Mouse (Mus musculus): ENCODE data around the gene Aven. TPM values are rescaled to one million over a fixed set of nuclear protein-coding genes. Genes with fewer than 3 reads are reported as not detected.

Gene Aven
- polyA plus RNA-seq, 1 experiment from 2014 or later: 8.1 TPM

DNA sequence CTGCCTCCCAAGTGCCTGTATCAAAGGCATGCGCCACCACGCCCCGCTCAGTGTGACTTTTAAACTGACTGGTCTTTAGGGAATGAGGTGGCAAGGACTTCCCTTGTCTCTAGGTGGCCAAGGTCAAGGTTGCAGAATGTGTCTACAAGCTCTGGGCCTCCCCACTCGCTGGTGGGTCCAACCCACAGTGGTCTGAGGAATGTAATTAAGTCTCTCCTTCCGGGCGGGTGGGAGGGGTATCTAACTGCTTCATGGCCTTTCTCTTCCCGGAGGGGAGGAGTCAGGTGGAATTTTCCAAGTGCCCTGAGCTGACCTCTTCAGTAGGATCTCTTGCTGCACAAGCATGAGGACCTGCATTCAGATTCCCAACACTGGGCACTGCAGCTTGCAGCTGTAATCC is 5.1 kb downstream of the Aven start:
- WGBS: 68% methylated on average over 7 of the region's 7 CpGs
- no peak overlapping the region for H3K27ac ChIP-seq (replicated peaks)
- H3K36me3 ChIP-seq (replicated peaks): no peaks in the 10 kb centered on the region
- DNase-seq (ENCODE audit: low spot score): no peak
- H3K9me3 ChIP-seq: no peaks in the 10 kb centered on the region
- peaks cover 23% of the 10 kb centered on the region for H3K4me1 ChIP-seq
- no peaks in the 10 kb centered on the region for H3K27me3 ChIP-seq (replicated peaks; ENCODE audit: low read depth, poor library complexity, severe bottlenecking)
- H3K4me3 ChIP-seq: no peak overlapping the region

DNA sequence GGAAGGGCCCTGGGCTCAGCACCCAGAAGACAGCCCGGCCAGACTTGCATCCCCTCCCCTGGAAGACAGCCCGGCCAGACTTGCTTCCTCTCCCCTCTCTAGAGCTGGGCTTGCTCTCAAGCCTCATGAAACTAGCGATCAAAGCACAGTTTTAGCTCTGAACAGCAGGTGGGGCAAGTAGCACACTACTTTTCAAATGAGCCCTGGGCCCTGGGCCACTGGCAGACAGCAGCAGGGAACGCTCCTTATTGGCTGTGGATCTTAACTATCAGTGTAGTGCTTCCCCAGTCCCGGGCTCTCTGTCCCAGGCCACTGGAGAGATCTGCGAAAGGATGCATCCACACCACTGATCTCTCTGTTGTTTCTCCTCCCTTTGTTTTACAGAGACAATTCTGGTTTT is 8.4 kb downstream of the Aven start:
- Histone ChIP-seq H3K4me1 (peaks cover 12% of the 10 kb centered on the region), H3K9me3 (no peaks in the 10 kb centered on the region), H3K36me3 (replicated peaks) (no peaks in the 10 kb centered on the region), H3K27ac (replicated peaks) (no peak overlapping the region), H3K4me3 (no peak overlapping the region), H3K27me3 (replicated peaks; ENCODE audit: low read depth, poor library complexity, severe bottlenecking) (no peaks in the 10 kb centered on the region)
- WGBS: 8% methylated on average over 6 of the region's 6 CpGs
- peak; percentile 76 for DNase-seq (ENCODE audit: low spot score)

DNA sequence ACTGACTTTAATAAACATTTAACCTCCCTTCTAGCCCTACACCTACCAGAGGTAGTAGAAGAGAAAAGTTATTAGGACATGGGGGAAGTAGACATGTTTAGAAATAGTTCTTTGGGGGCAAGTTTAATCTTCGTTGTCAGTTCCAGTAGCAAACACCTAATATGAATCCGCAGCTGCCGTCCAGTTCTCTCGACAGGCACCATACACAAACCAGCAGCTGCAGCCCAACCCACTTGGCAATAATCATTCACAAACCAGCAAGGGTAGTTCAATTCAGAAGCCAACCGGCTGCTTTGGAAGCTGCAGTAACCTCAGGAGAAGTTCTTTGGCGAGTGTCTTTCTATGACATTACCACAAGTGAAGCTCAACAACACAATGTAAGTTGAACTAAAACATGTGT is 11.2 kb downstream of the Aven start:
- Histone ChIP-seq H3K27ac (replicated peaks) (no peak overlapping the region), H3K27me3 (replicated peaks; ENCODE audit: low read depth, poor library complexity, severe bottlenecking) (no peaks in the 10 kb centered on the region), H3K9me3 (no peaks in the 10 kb centered on the region), H3K36me3 (replicated peaks) (no peaks in the 10 kb centered on the region), H3K4me3 (no peak overlapping the region), H3K4me1 (peaks cover 7% of the 10 kb centered on the region)
- 93% methylated on average over 6 of the region's 6 CpGs for WGBS
- DNase-seq (ENCODE audit: low spot score): no peak

DNA sequence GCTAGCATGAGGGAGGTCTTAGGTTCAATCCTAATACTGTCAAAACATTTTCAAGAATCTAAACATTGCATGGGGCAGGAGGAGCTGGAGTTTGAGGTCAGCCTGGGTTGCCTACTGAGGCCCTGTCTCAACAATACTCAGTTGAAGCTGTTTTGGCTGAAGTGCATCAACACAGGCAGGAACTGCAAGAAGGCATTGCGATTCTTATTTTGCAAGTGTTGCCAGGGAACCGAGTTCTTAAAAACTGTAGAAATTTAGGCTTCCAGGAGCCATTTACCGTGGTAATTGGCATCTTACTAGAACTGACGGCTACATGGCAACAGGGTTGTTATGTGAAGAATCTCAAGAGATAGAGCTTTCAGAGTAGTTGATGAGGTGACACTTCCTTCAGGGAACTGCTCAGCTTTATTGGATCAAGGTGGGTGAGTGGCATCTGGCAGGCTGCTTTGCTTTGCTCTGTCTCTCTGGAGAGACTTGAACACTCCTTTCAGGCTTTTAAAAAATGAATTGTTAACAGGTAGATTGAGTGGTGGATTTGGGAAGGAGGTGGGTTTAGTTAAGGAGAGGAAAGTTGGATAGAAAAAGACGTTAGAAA is 14.2 kb downstream of the Aven start:
- H3K36me3 ChIP-seq (replicated peaks): no peaks in the 10 kb centered on the region
- H3K9me3 ChIP-seq: no peaks in the 10 kb centered on the region
- no peaks in the 10 kb centered on the region for H3K27me3 ChIP-seq (replicated peaks; ENCODE audit: low read depth, poor library complexity, severe bottlenecking)
- WGBS: 86% methylated on average over 5 of the region's 5 CpGs
- H3K4me3 ChIP-seq: no peak overlapping the region
- no peaks in the 10 kb centered on the region for H3K4me1 ChIP-seq
- no peak overlapping the region for H3K27ac ChIP-seq (replicated peaks)
- DNase-seq (ENCODE audit: low spot score): no peak

DNA sequence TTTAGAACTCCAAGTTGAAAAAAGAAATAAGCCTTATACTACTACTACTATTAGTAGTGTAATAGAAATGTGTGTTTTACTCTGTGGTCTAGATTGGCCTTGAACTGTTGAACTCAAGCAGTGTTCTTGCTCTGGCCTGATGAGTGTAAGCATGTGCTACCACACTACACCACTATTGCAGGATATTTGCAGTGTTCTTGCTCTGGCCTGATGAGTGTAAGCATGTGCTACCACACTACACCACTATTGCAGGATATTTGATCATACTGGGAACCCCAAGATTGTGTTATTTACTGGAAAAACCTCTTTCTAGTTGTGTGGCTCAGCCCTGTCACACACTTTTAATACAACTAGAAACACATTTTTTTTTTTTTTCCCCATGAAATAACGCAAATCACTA is 14.7 kb downstream of the Aven start:
- Histone ChIP-seq H3K27me3 (replicated peaks; ENCODE audit: low read depth, poor library complexity, severe bottlenecking) (no peaks in the 10 kb centered on the region), H3K27ac (replicated peaks) (no peak overlapping the region), H3K36me3 (replicated peaks) (no peaks in the 10 kb centered on the region), H3K4me1 (no peaks in the 10 kb centered on the region), H3K9me3 (no peaks in the 10 kb centered on the region), H3K4me3 (no peak overlapping the region)
- no peak for DNase-seq (ENCODE audit: low spot score)
- WGBS: 91% methylated on average over 1 of the region's 1 CpGs

DNA sequence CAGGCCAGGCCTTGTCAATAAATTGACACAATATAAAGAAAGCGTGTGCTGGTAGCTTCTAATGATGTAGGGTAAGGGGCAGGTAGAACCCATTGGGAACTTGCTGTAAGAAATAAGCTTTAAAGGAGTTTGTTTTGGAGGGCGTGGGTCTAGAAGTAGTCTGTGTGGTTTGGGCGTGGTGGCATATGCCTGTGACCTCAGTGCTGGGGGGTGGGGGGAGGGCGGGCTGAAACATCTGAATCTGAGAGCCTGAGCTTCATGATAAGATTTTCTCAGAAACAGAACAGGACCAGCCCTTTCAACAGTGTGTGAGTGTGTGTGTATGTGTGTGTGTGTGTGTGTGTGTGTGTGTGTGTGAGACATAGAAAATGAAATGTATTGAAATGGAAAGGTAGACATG is 17.4 kb downstream of the Aven start:
- H3K36me3 ChIP-seq (replicated peaks): no peaks in the 10 kb centered on the region
- no peak for DNase-seq (ENCODE audit: low spot score)
- no peak overlapping the region for H3K27ac ChIP-seq (replicated peaks)
- H3K4me3 ChIP-seq: no peak overlapping the region
- no peaks in the 10 kb centered on the region for H3K4me1 ChIP-seq
- 86% methylated on average over 4 of the region's 4 CpGs for WGBS
- no peaks in the 10 kb centered on the region for H3K9me3 ChIP-seq
- no peaks in the 10 kb centered on the region for H3K27me3 ChIP-seq (replicated peaks; ENCODE audit: low read depth, poor library complexity, severe bottlenecking)

DNA sequence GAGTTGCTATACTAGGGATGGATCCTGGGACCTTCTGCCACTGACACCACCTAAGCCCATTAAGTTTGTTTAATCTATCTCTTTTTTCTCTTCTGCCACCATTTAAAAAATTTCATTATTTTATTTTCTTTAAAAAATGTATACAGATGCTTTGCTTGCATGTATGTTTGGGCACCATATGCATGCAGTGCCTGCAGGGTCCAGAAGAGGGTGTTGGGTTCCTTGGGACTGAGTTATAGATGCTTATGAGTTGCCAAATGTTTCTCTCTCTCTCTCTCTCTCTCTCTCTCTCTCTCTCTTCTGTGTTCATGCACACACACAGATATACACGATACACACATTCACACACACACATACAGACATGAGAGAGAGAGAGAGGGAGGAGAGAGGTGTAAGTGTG is 20.3 kb downstream of the Aven start:
- no peak overlapping the region for H3K27ac ChIP-seq (replicated peaks)
- WGBS: 93% methylated on average over 1 of the region's 1 CpGs
- no peaks in the 10 kb centered on the region for H3K36me3 ChIP-seq (replicated peaks)
- H3K4me3 ChIP-seq: no peak overlapping the region
- H3K27me3 ChIP-seq (replicated peaks; ENCODE audit: low read depth, poor library complexity, severe bottlenecking): no peaks in the 10 kb centered on the region
- no peaks in the 10 kb centered on the region for H3K4me1 ChIP-seq
- DNase-seq (ENCODE audit: low spot score): no peak
- no peaks in the 10 kb centered on the region for H3K9me3 ChIP-seq

DNA sequence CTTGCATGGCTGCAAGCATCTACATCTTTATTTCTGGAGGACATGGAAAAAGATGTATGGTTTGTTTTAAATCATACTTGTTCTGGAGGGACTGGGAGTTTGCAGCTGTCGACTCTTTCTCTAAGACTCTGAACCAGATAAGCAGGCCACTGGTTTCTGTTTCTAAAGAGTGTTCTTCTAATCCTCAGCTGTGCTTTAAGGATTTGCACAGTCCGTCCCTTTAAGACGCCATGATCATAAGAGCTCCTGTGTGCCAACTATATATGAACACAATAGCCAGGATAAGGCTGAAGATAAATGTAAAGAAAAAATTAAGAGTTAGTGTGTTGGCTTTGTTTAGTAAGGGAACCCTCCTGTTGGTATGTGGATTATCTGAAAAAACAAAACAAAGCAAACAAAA is 24.0 kb downstream of the Aven start:
- H3K36me3 ChIP-seq (replicated peaks): no peaks in the 10 kb centered on the region
- no peaks in the 10 kb centered on the region for H3K4me1 ChIP-seq
- WGBS: 82% methylated on average over 3 of the region's 3 CpGs
- no peaks in the 10 kb centered on the region for H3K9me3 ChIP-seq
- no peak overlapping the region for H3K27ac ChIP-seq (replicated peaks)
- H3K4me3 ChIP-seq: no peak overlapping the region
- H3K27me3 ChIP-seq (replicated peaks; ENCODE audit: low read depth, poor library complexity, severe bottlenecking): no peaks in the 10 kb centered on the region
- DNase-seq (ENCODE audit: low spot score): no peak

DNA sequence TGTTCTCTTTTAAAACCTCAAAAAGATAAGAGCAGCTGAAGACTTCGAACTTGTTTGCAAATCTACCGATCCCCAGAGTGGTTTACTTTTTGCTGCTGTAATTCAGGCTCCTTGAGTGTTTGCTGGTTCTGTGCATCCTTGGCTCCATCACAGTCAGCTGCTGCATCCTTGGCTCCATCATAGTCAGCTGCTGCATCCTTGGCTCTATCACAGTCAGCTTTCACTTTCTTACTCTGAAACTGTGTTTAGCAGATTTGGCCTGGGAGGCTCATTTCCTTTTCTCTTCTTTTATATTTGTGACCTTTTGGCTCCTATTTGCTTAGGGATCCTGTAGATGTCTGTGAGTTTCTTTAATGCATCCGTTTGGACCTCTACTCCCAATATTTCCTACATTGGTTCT is 24.5 kb downstream of the Aven start:
- H3K4me3 ChIP-seq: no peak overlapping the region
- H3K4me1 ChIP-seq: no peaks in the 10 kb centered on the region
- WGBS: 90% methylated on average over 3 of the region's 3 CpGs
- DNase-seq (ENCODE audit: low spot score): no peak
- H3K9me3 ChIP-seq: no peaks in the 10 kb centered on the region
- no peaks in the 10 kb centered on the region for H3K36me3 ChIP-seq (replicated peaks)
- H3K27ac ChIP-seq (replicated peaks): no peak overlapping the region
- no peaks in the 10 kb centered on the region for H3K27me3 ChIP-seq (replicated peaks; ENCODE audit: low read depth, poor library complexity, severe bottlenecking)

DNA sequence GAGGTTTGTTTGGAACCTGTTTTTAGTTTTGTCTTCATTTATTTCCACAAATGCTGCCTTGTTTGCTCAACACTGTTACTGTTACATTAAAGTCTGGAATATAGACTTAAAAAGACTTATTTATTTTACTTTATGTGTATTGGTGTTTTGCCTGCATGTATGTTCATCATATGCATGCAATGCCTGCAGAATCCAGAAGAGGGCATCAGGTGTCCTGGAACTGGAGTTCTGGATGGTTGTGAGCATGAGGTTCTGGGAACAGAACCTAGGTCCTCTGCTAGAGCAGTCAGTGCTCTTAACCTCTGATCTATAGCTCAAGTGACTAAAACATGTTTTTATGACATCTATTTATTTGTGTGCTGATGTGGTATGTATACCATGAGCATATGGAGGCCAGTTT is 25.8 kb downstream of the Aven start:
- H3K27me3 ChIP-seq (replicated peaks; ENCODE audit: low read depth, poor library complexity, severe bottlenecking): no peaks in the 10 kb centered on the region
- H3K9me3 ChIP-seq: no peaks in the 10 kb centered on the region
- no peaks in the 10 kb centered on the region for H3K4me1 ChIP-seq
- no peak overlapping the region for H3K27ac ChIP-seq (replicated peaks)
- no peak overlapping the region for H3K4me3 ChIP-seq
- no peaks in the 10 kb centered on the region for H3K36me3 ChIP-seq (replicated peaks)
- DNase-seq (ENCODE audit: low spot score): no peak

DNA sequence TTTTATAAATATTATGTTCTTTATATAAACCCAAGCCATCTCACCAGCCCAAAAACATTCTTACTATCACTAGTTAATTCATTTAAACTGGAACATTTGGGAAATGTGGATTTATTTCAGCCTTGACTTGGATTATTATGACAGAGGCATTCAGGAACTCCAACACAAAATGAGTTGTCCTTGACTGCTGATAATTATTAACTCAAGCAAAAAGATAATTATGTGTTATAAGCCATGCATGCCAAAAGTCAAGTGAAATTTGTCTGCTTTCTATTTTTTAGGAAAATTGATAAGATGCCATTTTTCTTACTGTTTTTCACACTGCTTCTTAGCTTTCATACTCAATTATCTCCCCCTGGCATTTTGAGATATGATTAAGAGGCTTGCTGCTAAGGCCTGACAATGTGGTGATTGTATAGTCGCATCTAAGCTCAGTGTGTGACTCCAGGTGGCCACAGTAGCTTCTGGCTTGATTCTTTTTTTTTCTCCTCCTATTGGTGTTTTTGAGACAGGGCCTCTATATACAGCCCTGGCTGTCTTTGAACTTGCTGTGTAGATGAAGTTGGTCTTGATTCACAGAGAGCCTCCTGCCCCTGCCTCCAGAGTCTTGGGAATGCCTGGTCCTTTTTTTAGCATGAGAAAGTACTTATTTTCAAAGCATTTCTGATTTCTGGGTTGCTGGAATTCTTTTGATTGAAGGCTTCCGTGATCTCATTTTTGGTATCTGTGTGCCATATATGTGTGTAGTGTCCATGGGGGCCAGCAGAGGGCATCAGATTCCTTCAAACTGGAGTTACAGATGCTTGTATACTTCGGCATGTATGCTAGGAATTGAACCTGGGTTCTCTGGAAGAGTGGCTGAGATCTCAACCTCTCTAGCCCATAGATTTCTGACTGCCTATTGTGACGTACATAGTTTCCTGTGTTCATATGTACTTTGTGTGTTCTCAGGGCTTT is 28.0 kb downstream of the Aven start:
- DNase-seq (ENCODE audit: low spot score): no peak
- Histone ChIP-seq H3K4me3 (no peak overlapping the region), H3K4me1 (no peaks in the 10 kb centered on the region), H3K36me3 (replicated peaks) (no peaks in the 10 kb centered on the region), H3K27ac (replicated peaks) (no peak overlapping the region), H3K27me3 (replicated peaks; ENCODE audit: low read depth, poor library complexity, severe bottlenecking) (no peaks in the 10 kb centered on the region), H3K9me3 (no peaks in the 10 kb centered on the region)
- WGBS: 84% methylated on average over 4 of the region's 4 CpGs

DNA sequence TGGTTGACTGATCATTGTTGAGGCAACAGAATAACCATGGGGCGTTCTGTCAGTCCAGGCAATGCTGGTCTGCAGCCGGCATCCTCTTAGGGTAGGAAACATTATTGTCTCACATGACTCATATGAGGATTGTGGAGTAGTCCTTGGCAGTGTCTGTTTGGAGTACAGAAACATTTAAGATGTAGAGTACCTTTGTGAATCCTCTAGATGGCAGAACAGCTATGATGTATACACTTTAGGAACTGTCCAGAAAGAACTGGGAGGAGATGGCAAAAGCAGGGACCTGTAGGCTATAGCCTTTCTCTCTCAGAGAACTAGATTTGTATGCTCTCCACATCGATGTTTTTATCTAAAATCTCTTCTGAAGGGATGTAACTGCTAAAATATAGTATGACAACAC is 34.2 kb downstream of the Aven start:
- Histone ChIP-seq H3K9me3 (no peaks in the 10 kb centered on the region), H3K4me3 (no peak overlapping the region), H3K27ac (replicated peaks) (no peak overlapping the region), H3K4me1 (no peaks in the 10 kb centered on the region), H3K36me3 (replicated peaks) (no peaks in the 10 kb centered on the region), H3K27me3 (replicated peaks; ENCODE audit: low read depth, poor library complexity, severe bottlenecking) (no peaks in the 10 kb centered on the region)
- 92% methylated on average over 3 of the region's 3 CpGs for WGBS
- DNase-seq (ENCODE audit: low spot score): no peak

DNA sequence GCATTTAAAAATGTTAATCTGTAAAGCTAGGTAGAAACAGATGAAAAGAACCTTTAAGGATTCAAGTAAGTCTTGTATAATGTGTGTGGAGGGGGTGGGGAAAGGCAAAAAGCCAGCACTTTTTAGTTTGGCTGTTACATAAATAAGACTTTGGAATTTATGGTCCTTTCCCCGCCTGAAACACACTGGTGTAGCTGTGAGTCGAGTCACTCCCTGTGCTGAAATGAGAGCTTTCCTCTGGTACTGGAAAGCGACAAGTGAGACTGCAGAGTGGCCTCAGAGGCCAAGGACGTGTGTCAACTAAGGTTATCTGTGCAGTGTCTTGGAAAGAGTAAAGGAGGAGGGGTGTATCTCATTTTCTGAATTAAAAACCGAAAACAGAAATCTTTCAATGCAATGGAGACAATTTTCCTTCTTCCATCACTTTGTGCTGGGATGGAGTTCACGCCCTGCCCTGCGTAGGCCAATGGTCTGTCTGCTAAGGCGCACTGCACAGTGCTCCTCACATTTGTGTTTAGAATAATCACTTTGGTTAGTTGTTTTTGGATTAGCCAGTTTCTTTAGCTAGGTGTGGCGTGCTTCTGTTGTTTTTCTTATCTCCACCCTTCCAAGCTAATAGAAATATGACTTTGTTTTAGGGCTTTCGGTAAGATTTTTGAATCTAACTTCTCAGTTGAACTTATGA is 40.2 kb downstream of the Aven start:
- no peak overlapping the region for H3K4me3 ChIP-seq
- WGBS: 83% methylated on average over 10 of the region's 10 CpGs
- DNase-seq (ENCODE audit: low spot score): no peak
- H3K36me3 ChIP-seq (replicated peaks): no peaks in the 10 kb centered on the region
- no peaks in the 10 kb centered on the region for H3K27me3 ChIP-seq (replicated peaks; ENCODE audit: low read depth, poor library complexity, severe bottlenecking)
- no peak overlapping the region for H3K27ac ChIP-seq (replicated peaks)
- H3K9me3 ChIP-seq: no peaks in the 10 kb centered on the region
- no peaks in the 10 kb centered on the region for H3K4me1 ChIP-seq

Measured in embryonic facial prominence, embryonic 10.5 days (tissue).